Mouse (Mus musculus): ENCODE data around the gene Arhgap33. TPM values are rescaled to one million over a fixed set of nuclear protein-coding genes. Genes with fewer than 3 reads are reported as not detected.
"Not testable (repeated sequence)": the region's sequence is repeated elsewhere in the genome, so short reads cannot be mapped to it uniquely, and the experiment has no call there.

Arhgap33 gene
- polyA plus RNA-seq, 1 experiment from 2014 or later = 4.6 TPM

DNA sequence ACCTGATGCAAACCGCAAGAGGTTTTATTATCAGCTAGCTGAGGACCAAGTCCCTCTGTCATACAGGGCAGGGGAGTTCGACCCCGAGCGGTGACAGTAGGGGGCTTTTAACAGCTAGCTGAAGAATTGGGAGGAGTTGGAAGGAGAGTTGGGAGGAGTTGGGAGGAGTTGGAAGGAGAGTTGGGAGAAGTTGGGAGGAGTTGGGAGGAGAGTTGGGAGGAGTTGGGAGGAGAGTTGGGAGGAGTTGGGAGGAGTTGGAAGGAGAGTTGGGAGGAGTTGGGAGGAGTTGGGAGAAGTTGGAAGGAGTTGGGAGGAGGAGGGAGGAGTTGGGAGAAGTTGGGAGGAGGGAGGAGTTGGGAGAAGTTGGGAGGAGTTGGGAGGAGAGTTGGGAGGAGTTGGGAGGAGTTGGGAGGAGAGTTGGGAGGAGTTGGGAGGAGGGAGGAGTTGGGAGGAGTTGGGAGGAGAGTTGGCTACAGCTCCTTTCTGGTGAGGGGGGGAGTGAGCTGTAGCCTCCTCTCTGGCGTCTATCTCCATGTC is 39.3 kb downstream of the Arhgap33 start:
- DNase-seq (ENCODE audit: low spot score) = not testable (repeated sequence)

DNA sequence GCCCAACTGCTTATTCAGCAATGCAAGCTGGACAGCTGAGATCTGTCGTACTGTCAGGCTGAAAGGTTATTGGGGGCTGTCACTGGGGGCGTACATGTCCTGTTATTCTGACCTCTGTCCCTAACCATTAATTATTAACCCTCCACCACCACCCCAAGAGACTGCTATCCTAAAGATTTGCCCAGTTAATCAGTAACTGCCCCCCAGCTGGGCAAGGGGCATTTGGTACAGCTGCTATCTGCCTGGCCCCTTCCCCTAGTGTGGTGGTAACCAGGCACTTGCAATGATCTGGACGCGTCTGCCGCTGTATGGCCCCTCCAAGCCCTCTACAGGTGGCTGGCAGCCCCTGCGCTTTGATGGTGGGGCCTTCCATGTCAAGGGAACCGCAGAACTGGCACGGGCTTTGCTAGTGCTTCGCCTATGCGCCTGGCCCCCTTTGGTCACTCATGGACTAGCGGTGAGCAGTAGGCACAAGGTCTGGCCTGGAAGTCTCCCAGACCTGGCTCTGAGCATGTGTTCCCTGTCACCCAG is 41.4 kb downstream of the Arhgap33 start, which contains the start of gene Prodh2:
TSS of gene Prodh2 (plus strand) at position 222 of the 531 bp plus-strand sequence.
- no peak for DNase-seq (ENCODE audit: low spot score)

DNA sequence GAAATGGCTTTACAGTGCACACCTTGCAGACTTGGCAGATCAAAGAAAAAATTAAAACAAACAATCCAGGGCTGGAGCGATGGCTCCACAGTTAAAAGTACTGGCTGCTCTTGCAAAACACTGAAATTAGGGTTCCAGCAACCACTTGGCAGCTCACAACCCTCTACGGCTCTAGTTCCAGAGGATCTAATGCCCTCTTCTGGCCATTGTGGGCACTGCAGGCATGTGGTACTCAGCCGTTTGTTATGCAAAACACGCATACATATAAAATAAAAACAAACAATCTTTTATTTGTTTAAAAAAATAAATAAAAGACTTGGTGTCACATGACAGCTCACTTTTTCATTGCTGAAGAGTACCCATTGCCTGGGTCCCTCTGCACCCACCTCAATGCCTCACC is 42.1 kb downstream of the Arhgap33 start:
- DNase-seq (ENCODE audit: low spot score) = peak; percentile 74

DNA sequence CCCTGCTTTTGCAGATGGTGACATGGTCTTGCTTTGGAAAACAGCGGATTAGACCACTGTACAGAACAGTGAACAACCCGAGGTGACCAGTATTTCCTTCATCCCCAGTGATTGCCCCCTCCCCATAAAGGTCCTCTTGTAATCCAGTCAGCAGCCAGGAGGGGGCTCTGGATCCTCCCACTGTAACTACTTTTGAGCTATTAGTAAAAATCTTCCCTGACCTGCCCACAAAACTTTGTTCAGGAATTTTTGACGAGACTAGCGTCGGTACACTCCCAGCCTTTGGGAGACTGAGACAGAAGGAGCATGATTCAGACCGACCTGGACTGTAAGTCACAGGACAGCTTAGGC is 43.9 kb downstream of the Arhgap33 start:
- DNase-seq (ENCODE audit: low spot score) = no peak

DNA sequence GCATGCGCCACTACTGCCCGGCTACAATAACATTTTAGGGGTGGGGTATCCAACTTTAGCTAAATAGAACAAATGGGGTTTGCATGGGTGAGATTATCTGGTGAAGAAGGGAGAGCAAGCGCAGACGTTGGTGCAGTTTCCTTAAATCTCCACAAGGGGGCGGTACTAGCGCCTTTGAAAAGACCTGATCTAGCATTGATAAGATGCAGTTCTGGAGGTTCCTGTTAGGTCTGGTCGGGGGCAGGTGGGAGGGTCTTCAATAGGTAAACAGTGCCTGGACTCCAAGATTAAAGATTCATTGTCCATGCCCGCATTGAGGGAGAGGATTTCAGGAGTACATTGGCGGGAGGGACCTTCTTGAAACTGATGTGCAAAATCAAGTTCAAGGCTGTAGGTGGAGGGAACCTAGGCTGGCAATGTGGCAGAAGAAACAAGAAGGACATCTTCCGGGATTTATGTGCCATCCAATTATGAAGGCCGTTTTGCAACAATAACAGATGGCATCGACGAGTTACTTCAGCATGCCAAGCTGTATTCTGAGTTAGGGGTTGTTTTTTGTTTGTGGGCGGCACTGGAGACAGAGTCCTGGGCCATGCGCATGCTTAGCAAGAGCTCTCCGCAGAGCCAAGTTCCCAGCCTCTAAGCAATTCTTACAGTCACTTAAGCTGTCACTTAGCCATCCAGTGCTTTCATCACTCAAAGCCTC is 44.5 kb downstream of the Arhgap33 start:
- peak; percentile 51 for DNase-seq (ENCODE audit: low spot score)

DNA sequence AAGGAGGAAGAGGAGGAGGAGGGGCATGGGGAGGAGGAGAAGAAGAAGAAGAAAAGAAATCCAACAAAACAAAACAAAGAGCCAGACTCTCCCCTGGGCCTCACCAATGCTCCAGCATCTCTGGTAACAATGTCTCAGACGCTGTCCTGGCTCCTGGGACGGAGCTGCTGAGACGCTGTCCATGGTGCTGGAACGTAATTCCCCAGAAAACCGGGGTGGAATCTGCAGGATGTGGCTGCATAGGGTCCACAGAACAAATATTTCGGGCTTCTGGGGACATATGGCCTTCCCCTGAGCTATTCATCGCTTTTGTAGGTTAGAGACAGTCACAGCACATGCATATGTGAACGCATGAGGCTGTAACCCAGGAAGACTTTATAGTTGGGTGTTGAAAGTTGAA is 50.6 kb downstream of the Arhgap33 start:
- no peak for DNase-seq (ENCODE audit: low spot score)

DNA sequence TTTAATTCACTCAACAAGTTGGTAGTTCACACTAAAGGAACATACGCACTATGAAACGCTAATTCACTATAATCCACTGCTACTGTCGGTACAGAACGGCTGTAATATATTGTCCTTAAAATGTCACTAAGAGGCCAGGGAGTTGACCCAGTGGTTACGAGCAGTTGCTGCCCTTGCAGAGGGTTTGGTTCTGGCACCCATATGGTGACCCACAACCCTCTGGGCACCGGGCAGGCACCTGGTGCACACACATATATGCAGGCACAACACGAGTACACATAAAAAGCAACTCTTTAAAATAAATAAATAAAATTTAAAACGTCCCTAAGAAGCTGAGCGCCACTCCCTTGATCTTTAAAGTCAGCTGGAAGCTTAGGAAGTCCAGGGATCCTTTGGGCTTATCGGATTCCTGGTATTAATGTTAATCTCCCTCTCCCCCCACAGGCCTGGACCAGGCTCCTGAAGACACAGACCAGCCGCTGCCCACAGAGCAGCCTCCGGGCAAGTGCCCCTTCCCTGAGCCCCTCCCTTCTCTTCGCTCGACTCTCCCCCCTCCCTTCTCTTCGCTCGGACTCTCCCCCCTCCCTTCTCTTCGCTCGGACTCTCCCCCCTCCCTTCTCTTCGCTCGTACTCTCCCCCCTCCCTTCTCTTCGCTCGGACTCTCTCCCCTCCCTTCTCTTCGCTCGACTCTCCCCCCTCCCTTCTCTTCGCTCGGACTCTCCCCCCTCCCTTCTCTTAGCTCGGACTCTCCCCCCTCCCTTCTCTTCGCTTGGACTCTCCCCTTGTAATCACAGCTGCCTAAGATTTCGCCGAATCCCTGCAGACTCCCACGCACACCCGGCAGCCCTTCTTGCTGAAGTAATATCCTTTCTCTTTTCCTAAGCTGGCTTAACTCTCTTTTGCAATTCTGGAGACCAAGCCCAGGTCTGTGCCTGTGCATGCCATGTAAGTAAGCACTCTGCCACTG is 57.2 kb downstream of the Arhgap33 start:
- DNase-seq (ENCODE audit: low spot score) = no peak

DNA sequence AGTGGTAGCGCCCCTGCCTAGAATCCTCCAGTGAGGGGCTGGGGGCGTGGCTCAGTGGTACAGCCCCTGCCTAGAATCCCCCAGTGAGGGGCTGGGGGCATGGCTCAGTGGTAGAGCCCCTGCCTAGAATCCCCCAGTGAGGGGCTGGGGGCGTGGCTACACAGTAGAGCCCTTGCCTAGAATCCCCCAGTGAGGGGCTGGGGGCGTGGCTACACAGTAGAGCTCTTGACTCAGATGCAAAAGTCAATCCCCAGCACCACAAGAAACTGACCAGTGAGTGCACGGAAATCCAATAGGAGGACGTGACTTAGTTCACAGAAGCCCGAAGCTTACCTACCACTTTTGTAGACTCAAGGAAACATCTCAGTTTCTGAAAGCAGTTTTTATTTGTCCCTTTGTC is 58.7 kb downstream of the Arhgap33 start:
- DNase-seq (ENCODE audit: low spot score) = not testable (repeated sequence)

DNA sequence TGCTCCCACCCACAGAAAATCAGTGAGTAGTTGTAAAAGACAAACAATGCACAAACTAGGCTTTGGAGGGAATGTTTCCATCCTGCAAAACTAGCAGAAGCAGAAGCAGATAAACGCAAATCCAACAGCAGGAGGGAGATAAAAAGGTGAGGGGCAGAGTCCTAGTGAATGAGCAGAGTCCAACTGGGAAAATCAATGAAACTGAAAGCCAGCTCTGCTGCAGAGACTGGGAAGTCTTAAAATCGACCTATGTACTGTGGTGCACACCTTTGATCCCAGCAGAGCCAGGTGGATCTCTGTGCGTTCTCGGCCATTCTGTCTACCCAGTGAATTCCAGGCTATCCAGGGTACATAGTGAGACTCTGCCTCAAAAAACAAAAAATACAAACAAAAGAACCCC is 59.9 kb downstream of the Arhgap33 start:
- DNase-seq (ENCODE audit: low spot score) = no peak

DNA sequence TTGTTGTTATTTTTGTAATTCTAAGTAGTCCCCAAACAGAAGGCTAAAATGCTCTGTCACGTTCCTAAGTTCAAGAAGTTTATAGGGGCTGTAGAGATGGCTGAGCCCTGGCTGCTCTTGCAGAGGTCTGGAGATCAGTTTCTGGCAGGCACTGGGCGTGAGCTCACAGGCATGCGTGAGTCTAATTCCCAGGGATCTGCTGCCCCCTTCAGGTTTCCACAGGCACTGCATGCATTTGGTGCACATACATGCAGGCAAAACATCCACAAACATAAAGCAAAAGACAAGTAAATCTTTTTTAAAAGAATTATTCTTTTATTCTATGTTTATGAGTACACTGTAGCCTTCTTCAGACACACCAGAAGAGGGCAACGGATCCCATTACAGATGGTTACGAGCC is 62.4 kb downstream of the Arhgap33 start:
- DNase-seq (ENCODE audit: low spot score) = peak; percentile 64

Small RNAs within 50 kb of the gene (microRNA-seq; reads per million reads assigned to microRNA genes)
- gene Gm38670 (ENCODE audit: borderline number of aligned reads) = 3.3 reads per million

Other genes with a start within 250 kb of the Arhgap33 start
- gene Clip3, start 243.3 kb downstream of the Arhgap33 start, polyA plus RNA-seq (2015; fragmentation: Nextera tagmentation; extraction: Ambion mirVana) = 1.2 and 1.9 TPM in 2 replicates
- 71.3 and 71.8 TPM in 2 replicates for gene Alkbh6, start 226.3 kb downstream of the Arhgap33 start, polyA plus RNA-seq (2015; fragmentation: Nextera tagmentation; extraction: Ambion mirVana)
- gene Syne4, start 220.3 kb downstream of the Arhgap33 start, polyA plus RNA-seq (2015; fragmentation: Nextera tagmentation; extraction: Ambion mirVana) = 7.6 and 9.5 TPM in 2 replicates
- 0.68 and 2.0 TPM in 2 replicates for gene E130208F15Rik, start 213.3 kb downstream of the Arhgap33 start, polyA plus RNA-seq (2015; fragmentation: Nextera tagmentation; extraction: Ambion mirVana)
- gene Sdhaf1, start 211.2 kb downstream of the Arhgap33 start, polyA plus RNA-seq (2015; fragmentation: Nextera tagmentation; extraction: Ambion mirVana) = 19.0 and 22.7 TPM in 2 replicates
- 0.14 and 0.18 TPM in 2 replicates for gene Lrfn3, start 172.3 kb downstream of the Arhgap33 start, polyA plus RNA-seq (2015; fragmentation: Nextera tagmentation; extraction: Ambion mirVana)
- gene Tyrobp, start 121.3 kb downstream of the Arhgap33 start, polyA plus RNA-seq (2015; fragmentation: Nextera tagmentation; extraction: Ambion mirVana) = 112 and 116 TPM in 2 replicates
- 110 and 139 TPM in 2 replicates for gene Hcst, start 115.2 kb downstream of the Arhgap33 start, polyA plus RNA-seq (2015; fragmentation: Nextera tagmentation; extraction: Ambion mirVana)
- 20.2 and 20.3 TPM in 2 replicates for gene Nfkbid, start 113.3 kb downstream of the Arhgap33 start, polyA plus RNA-seq (2015; fragmentation: Nextera tagmentation; extraction: Ambion mirVana)
- gene Aplp1, start 89.5 kb downstream of the Arhgap33 start, polyA plus RNA-seq (2015; fragmentation: Nextera tagmentation; extraction: Ambion mirVana) = 1.3 and 2.8 TPM in 2 replicates
- gene Kirrel2, start 77.4 kb downstream of the Arhgap33 start, polyA plus RNA-seq (2015; fragmentation: Nextera tagmentation; extraction: Ambion mirVana) = 0.10 and 0.17 TPM in 2 replicates
- gene Nphs1, start 76.7 kb downstream of the Arhgap33 start, polyA plus RNA-seq (2015; fragmentation: Nextera tagmentation; extraction: Ambion mirVana) = 0.29 and 0.46 TPM in 2 replicates
- not detected in 2 replicates for gene Prodh2, start 41.4 kb downstream of the Arhgap33 start, polyA plus RNA-seq (2015; fragmentation: Nextera tagmentation; extraction: Ambion mirVana)
- gene Hspb6, start 17.1 kb upstream of the Arhgap33 start, polyA plus RNA-seq (2015; fragmentation: Nextera tagmentation; extraction: Ambion mirVana) = 6.9 and 7.5 TPM in 2 replicates
- gene Proser3, start 17.2 kb upstream of the Arhgap33 start, polyA plus RNA-seq (2015; fragmentation: Nextera tagmentation; extraction: Ambion mirVana) = 3.6 and 5.2 TPM in 2 replicates
- 91.1 and 96.6 TPM in 2 replicates for gene Lin37, start 24.8 kb upstream of the Arhgap33 start, polyA plus RNA-seq (2015; fragmentation: Nextera tagmentation; extraction: Ambion mirVana)
- 101 and 112 TPM in 2 replicates for gene U2af1l4, start 28.2 kb upstream of the Arhgap33 start, polyA plus RNA-seq (2015; fragmentation: Nextera tagmentation; extraction: Ambion mirVana)
- gene Gm49396, start 28.3 kb upstream of the Arhgap33 start, polyA plus RNA-seq (2015; fragmentation: Nextera tagmentation; extraction: Ambion mirVana) = 8.4 and 9.8 TPM in 2 replicates
- 203 and 204 TPM in 2 replicates for gene Psenen, start 28.6 kb upstream of the Arhgap33 start, polyA plus RNA-seq (2015; fragmentation: Nextera tagmentation; extraction: Ambion mirVana)
- gene Igflr1, start 30.4 kb upstream of the Arhgap33 start, polyA plus RNA-seq (2015; fragmentation: Nextera tagmentation; extraction: Ambion mirVana) = 4.0 and 7.8 TPM in 2 replicates
- gene Kmt2b, start 53.7 kb upstream of the Arhgap33 start, polyA plus RNA-seq (2015; fragmentation: Nextera tagmentation; extraction: Ambion mirVana) = 7.2 and 9.3 TPM in 2 replicates
- 0.31 and 0.32 TPM in 2 replicates for gene Zbtb32, start 63.8 kb upstream of the Arhgap33 start, polyA plus RNA-seq (2015; fragmentation: Nextera tagmentation; extraction: Ambion mirVana)
- gene Upk1a, start 77.8 kb upstream of the Arhgap33 start, polyA plus RNA-seq (2015; fragmentation: Nextera tagmentation; extraction: Ambion mirVana) = 0.75 and 0.90 TPM in 2 replicates
- gene Cox6b1, start 91.1 kb upstream of the Arhgap33 start, polyA plus RNA-seq (2015; fragmentation: Nextera tagmentation; extraction: Ambion mirVana) = 989 and 1,078 TPM in 2 replicates
- gene Etv2, start 100.8 kb upstream of the Arhgap33 start, polyA plus RNA-seq (2015; fragmentation: Nextera tagmentation; extraction: Ambion mirVana) = not detected in 2 replicates
- 151 and 153 TPM in 2 replicates for gene Rbm42, start 115.3 kb upstream of the Arhgap33 start, polyA plus RNA-seq (2015; fragmentation: Nextera tagmentation; extraction: Ambion mirVana)
- gene Haus5, start 129.9 kb upstream of the Arhgap33 start, polyA plus RNA-seq (2015; fragmentation: Nextera tagmentation; extraction: Ambion mirVana) = 50.2 and 51.0 TPM in 2 replicates
- not detected in 2 replicates for gene Pmis2, start 136.5 kb upstream of the Arhgap33 start, polyA plus RNA-seq (2015; fragmentation: Nextera tagmentation; extraction: Ambion mirVana)
- gene 2200002J24Rik, start 163.9 kb upstream of the Arhgap33 start, polyA plus RNA-seq (2015; fragmentation: Nextera tagmentation; extraction: Ambion mirVana) = 0.81 and 1.2 TPM in 2 replicates
- gene Atp4a, start 177.1 kb upstream of the Arhgap33 start, polyA plus RNA-seq (2015; fragmentation: Nextera tagmentation; extraction: Ambion mirVana) = 1.4 and 1.5 TPM in 2 replicates
- 173 and 184 TPM in 2 replicates for gene Tmem147, start 194.5 kb upstream of the Arhgap33 start, polyA plus RNA-seq (2015; fragmentation: Nextera tagmentation; extraction: Ambion mirVana)
- gene Gapdhs, start 208.6 kb upstream of the Arhgap33 start, polyA plus RNA-seq (2015; fragmentation: Nextera tagmentation; extraction: Ambion mirVana) = 0.43 TPM in 1 of 2 replicates, not detected in the other
- gene Sbsn, start 216.4 kb upstream of the Arhgap33 start, polyA plus RNA-seq (2015; fragmentation: Nextera tagmentation; extraction: Ambion mirVana) = 2.0 and 4.1 TPM in 2 replicates
- gene Dmkn, start 228.7 kb upstream of the Arhgap33 start, polyA plus RNA-seq (2015; fragmentation: Nextera tagmentation; extraction: Ambion mirVana) = 10.7 and 12.7 TPM in 2 replicates

All from thymus, postnatal 0 days (tissue).